Mouse (Mus musculus): ENCODE results near the gene Rac3. TPM values are rescaled to one million over a fixed set of nuclear protein-coding genes. Genes with fewer than 3 reads are reported as not detected.

Gene Rac3
- polyA plus RNA-seq, 1 experiment from 2014 or later = 48.3 TPM

- no peak overlapping the region for H3K9ac ChIP-seq
- 81% methylated on average over 3 of the region's 3 CpGs for WGBS
- H3K27me3 ChIP-seq = no peaks in the 10 kb centered on the region; the same call in 1 of the 2 replicates
- no peaks in the 10 kb centered on the region for H3K36me3 ChIP-seq (replicated peaks)
- H3K27ac ChIP-seq = no peak overlapping the region
- H3K4me3 ChIP-seq (replicated peaks) = no peak overlapping the region
- ATAC-seq (ENCODE audit: low FRiP score) = no peak
- no peaks in the 10 kb centered on the region for H3K9me3 ChIP-seq
- H3K4me2 ChIP-seq = no peak overlapping the region
- H3K4me1 ChIP-seq = peaks cover 8% of the 10 kb centered on the region
These were observed 51.5 kb downstream of the Rac3 start for GRCm38 (mm10) chr11:120772749-120773148.

Other genes with a start within 250 kb of the Rac3 start
- gene Mrpl12, start 236.9 kb upstream of the Rac3 start, polyA plus RNA-seq (2016; fragmentation: Nextera tagmentation; extraction: Ambion mirVana) = 130 and 135 TPM in 2 replicates
- gene Slc25a10, start 229.6 kb upstream of the Rac3 start, polyA plus RNA-seq (2016; fragmentation: Nextera tagmentation; extraction: Ambion mirVana) = 43.4 and 46.0 TPM in 2 replicates
- gene Gcgr, start 190.8 kb upstream of the Rac3 start, polyA plus RNA-seq (2016; fragmentation: Nextera tagmentation; extraction: Ambion mirVana) = 0.09 TPM in 1 of 2 replicates, not detected in the other
- gene Mcrip1, start 171.7 kb upstream of the Rac3 start, polyA plus RNA-seq (2016; fragmentation: Nextera tagmentation; extraction: Ambion mirVana) = 209 and 214 TPM in 2 replicates
- gene Ppp1r27, start 170.3 kb upstream of the Rac3 start, polyA plus RNA-seq (2016; fragmentation: Nextera tagmentation; extraction: Ambion mirVana) = not detected in 2 replicates
- gene P4hb, start 148.2 kb upstream of the Rac3 start, polyA plus RNA-seq (2016; fragmentation: Nextera tagmentation; extraction: Ambion mirVana) = 334 and 362 TPM in 2 replicates
- 496 and 513 TPM in 2 replicates for gene Arhgdia, start 139.8 kb upstream of the Rac3 start, polyA plus RNA-seq (2016; fragmentation: Nextera tagmentation; extraction: Ambion mirVana)
- 561 and 697 TPM in 2 replicates for gene Alyref, start 123.1 kb upstream of the Rac3 start, polyA plus RNA-seq (2016; fragmentation: Nextera tagmentation; extraction: Ambion mirVana)
- 179 and 186 TPM in 2 replicates for gene Anapc11, start 123.0 kb upstream of the Rac3 start, polyA plus RNA-seq (2016; fragmentation: Nextera tagmentation; extraction: Ambion mirVana)
- gene Npb, start 113.0 kb upstream of the Rac3 start, polyA plus RNA-seq (2016; fragmentation: Nextera tagmentation; extraction: Ambion mirVana) = 0.40 TPM in 1 of 2 replicates, not detected in the other
- 139 and 142 TPM in 2 replicates for gene Pcyt2, start 103.5 kb upstream of the Rac3 start, polyA plus RNA-seq (2016; fragmentation: Nextera tagmentation; extraction: Ambion mirVana)
- 43.1 and 43.3 TPM in 2 replicates for gene Sirt7, start 96.2 kb upstream of the Rac3 start, polyA plus RNA-seq (2016; fragmentation: Nextera tagmentation; extraction: Ambion mirVana)
- 30.9 and 32.9 TPM in 2 replicates for gene Mafg, start 87.9 kb upstream of the Rac3 start, polyA plus RNA-seq (2016; fragmentation: Nextera tagmentation; extraction: Ambion mirVana)
- 32.5 and 32.8 TPM in 2 replicates for gene Pycr1, start 77.7 kb upstream of the Rac3 start, polyA plus RNA-seq (2016; fragmentation: Nextera tagmentation; extraction: Ambion mirVana)
- gene Myadml2, start 73.3 kb upstream of the Rac3 start, polyA plus RNA-seq (2016; fragmentation: Nextera tagmentation; extraction: Ambion mirVana) = not detected in 2 replicates
- gene Notum, start 60.3 kb upstream of the Rac3 start, polyA plus RNA-seq (2016; fragmentation: Nextera tagmentation; extraction: Ambion mirVana) = 0.13 and 0.49 TPM in 2 replicates
- gene Aspscr1, start 48.5 kb upstream of the Rac3 start, polyA plus RNA-seq (2016; fragmentation: Nextera tagmentation; extraction: Ambion mirVana) = 132 and 145 TPM in 2 replicates
- 125 and 127 TPM in 2 replicates for gene Cenpx, start 7.7 kb upstream of the Rac3 start, polyA plus RNA-seq (2016; fragmentation: Nextera tagmentation; extraction: Ambion mirVana)
- 73.8 and 74.7 TPM in 2 replicates for gene Lrrc45, start 7.5 kb upstream of the Rac3 start, polyA plus RNA-seq (2016; fragmentation: Nextera tagmentation; extraction: Ambion mirVana)
- 9.1 and 9.2 TPM in 2 replicates for gene Dcxr, start 5.8 kb downstream of the Rac3 start, polyA plus RNA-seq (2016; fragmentation: Nextera tagmentation; extraction: Ambion mirVana)
- 0.67 and 0.95 TPM in 2 replicates for gene Cbr2, start 10.6 kb downstream of the Rac3 start, polyA plus RNA-seq (2016; fragmentation: Nextera tagmentation; extraction: Ambion mirVana)
- gene Hmga1b, start 41.3 kb downstream of the Rac3 start, polyA plus RNA-seq (2016; fragmentation: Nextera tagmentation; extraction: Ambion mirVana) = 5.2 and 6.1 TPM in 2 replicates
- gene Rfng, start 62.7 kb downstream of the Rac3 start, polyA plus RNA-seq (2016; fragmentation: Nextera tagmentation; extraction: Ambion mirVana) = 58.1 and 63.7 TPM in 2 replicates
- gene Gps1, start 62.8 kb downstream of the Rac3 start, polyA plus RNA-seq (2016; fragmentation: Nextera tagmentation; extraction: Ambion mirVana) = 246 and 247 TPM in 2 replicates
- gene Dus1l, start 74.9 kb downstream of the Rac3 start, polyA plus RNA-seq (2016; fragmentation: Nextera tagmentation; extraction: Ambion mirVana) = 67.9 and 69.6 TPM in 2 replicates
- gene Fasn, start 103.1 kb downstream of the Rac3 start, polyA plus RNA-seq (2016; fragmentation: Nextera tagmentation; extraction: Ambion mirVana) = 118 and 139 TPM in 2 replicates
- gene Ccdc57, start 211.4 kb downstream of the Rac3 start, polyA plus RNA-seq (2016; fragmentation: Nextera tagmentation; extraction: Ambion mirVana) = 6.7 and 8.8 TPM in 2 replicates
- 34.2 and 36.4 TPM in 2 replicates for gene Slc16a3, start 227.0 kb downstream of the Rac3 start, polyA plus RNA-seq (2016; fragmentation: Nextera tagmentation; extraction: Ambion mirVana)